Mouse (Mus musculus): ENCODE results near the gene Clip2. TPM values are rescaled to one million over a fixed set of nuclear protein-coding genes. Genes with fewer than 3 reads are reported as not detected.

The Clip2 gene
- polyA plus RNA-seq, 1 experiment from 2014 or later, result 9.8 TPM

- Histone ChIP-seq H3K9me3 (no peaks in the 10 kb centered on the region), H3K9ac (no peak overlapping the region), H3K4me1 (peaks cover 3% of the 10 kb centered on the region), H3K4me3 (replicated peaks) (no peak overlapping the region), H3K4me2 (no peak overlapping the region), H3K36me3 (replicated peaks) (no peaks in the 10 kb centered on the region), H3K27me3 (peaks cover 9% of the 10 kb centered on the region), H3K27ac (no peak overlapping the region)
- WGBS, result 91% methylated on average over 7 of the region's 7 CpGs
- ATAC-seq (ENCODE audit: low FRiP score), result no peak
Measured at GRCm38 (mm10) chr5:134577534-134577933, 25.3 kb upstream of the Clip2 start.

GRCm38 (mm10) chr5:134576517-134577220 lies 24.4 kb upstream of the Clip2 start:
- H3K9ac ChIP-seq, result no peak overlapping the region
- H3K4me1 ChIP-seq, result peaks cover 10% of the 10 kb centered on the region
- H3K27me3 ChIP-seq, result peaks cover 10% of the 10 kb centered on the region
- no peak overlapping the region for H3K4me3 ChIP-seq (replicated peaks)
- H3K9me3 ChIP-seq, result no peaks in the 10 kb centered on the region
- H3K27ac ChIP-seq, result no peak overlapping the region
- ATAC-seq (ENCODE audit: low FRiP score), result no peak
- WGBS, result 77% methylated on average over 14 of the region's 14 CpGs
- no peaks in the 10 kb centered on the region for H3K36me3 ChIP-seq (replicated peaks)
- no peak overlapping the region for H3K4me2 ChIP-seq

GRCm38 (mm10) chr5:134575833-134576232 lies 23.6 kb upstream of the Clip2 start:
- WGBS, result 92% methylated on average over 5 of the region's 5 CpGs
- Histone ChIP-seq H3K4me2 (no peak overlapping the region), H3K36me3 (replicated peaks) (no peaks in the 10 kb centered on the region), H3K27me3 (peaks cover 10% of the 10 kb centered on the region), H3K9ac (no peak overlapping the region), H3K9me3 (no peaks in the 10 kb centered on the region), H3K4me1 (peaks cover 10% of the 10 kb centered on the region), H3K4me3 (replicated peaks) (no peak overlapping the region), H3K27ac (no peak overlapping the region)
- no peak for ATAC-seq (ENCODE audit: low FRiP score)

GRCm38 (mm10) chr5:134572508-134573214 lies 20.4 kb upstream of the Clip2 start:
- no peak overlapping the region for H3K27ac ChIP-seq
- H3K4me2 ChIP-seq, result peak overlapping the region; percentile 70
- H3K27me3 ChIP-seq, result peaks cover 10% of the 10 kb centered on the region
- H3K4me3 ChIP-seq (replicated peaks), result peak overlapping the region; percentile 44
- WGBS, result 53% methylated on average over 10 of the region's 10 CpGs
- peak overlapping the region; percentile 61; the same call in 1 of the 2 replicates for H3K9ac ChIP-seq
- H3K9me3 ChIP-seq, result no peaks in the 10 kb centered on the region
- no peak for ATAC-seq (ENCODE audit: low FRiP score)
- H3K4me1 ChIP-seq, result peaks cover 10% of the 10 kb centered on the region
- H3K36me3 ChIP-seq (replicated peaks), result no peaks in the 10 kb centered on the region

GRCm38 (mm10) chr5:134571730-134572507 lies 19.7 kb upstream of the Clip2 start:
- peak overlapping the region; percentile 44 for H3K4me3 ChIP-seq (replicated peaks)
- H3K27ac ChIP-seq, result peak overlapping the region; percentile 73
- no peaks in the 10 kb centered on the region for H3K9me3 ChIP-seq
- peaks cover 10% of the 10 kb centered on the region for H3K27me3 ChIP-seq
- WGBS, result 1% methylated on average over 23 of the region's 23 CpGs
- peak overlapping the region; percentile 61 for H3K9ac ChIP-seq
- peak overlapping the region; percentile 70 for H3K4me2 ChIP-seq
- ATAC-seq (ENCODE audit: low FRiP score), result peak; percentile 68
- H3K36me3 ChIP-seq (replicated peaks), result no peaks in the 10 kb centered on the region
- H3K4me1 ChIP-seq, result peaks cover 10% of the 10 kb centered on the region

GRCm38 (mm10) chr5:134568964-134569491 lies 16.8 kb upstream of the Clip2 start:
- no peaks in the 10 kb centered on the region for H3K36me3 ChIP-seq (replicated peaks)
- no peak overlapping the region for H3K4me2 ChIP-seq
- ATAC-seq (ENCODE audit: low FRiP score), result no peak
- H3K9ac ChIP-seq, result no peak overlapping the region
- no peak overlapping the region for H3K4me3 ChIP-seq (replicated peaks)
- peaks cover 10% of the 10 kb centered on the region for H3K4me1 ChIP-seq
- no peaks in the 10 kb centered on the region for H3K9me3 ChIP-seq
- peaks cover 10% of the 10 kb centered on the region for H3K27me3 ChIP-seq
- H3K27ac ChIP-seq, result no peak overlapping the region
- WGBS, result 78% methylated on average over 8 of the region's 8 CpGs

GRCm38 (mm10) chr5:134568030-134568429 lies 15.8 kb upstream of the Clip2 start:
- Histone ChIP-seq H3K9me3 (no peaks in the 10 kb centered on the region), H3K9ac (no peak overlapping the region), H3K4me2 (no peak overlapping the region), H3K36me3 (replicated peaks) (no peaks in the 10 kb centered on the region), H3K4me3 (replicated peaks) (no peak overlapping the region), H3K4me1 (peaks cover 10% of the 10 kb centered on the region), H3K27me3 (peaks cover 7% of the 10 kb centered on the region), H3K27ac (no peak overlapping the region)
- WGBS, result 66% methylated on average over 3 of the region's 3 CpGs
- no peak for ATAC-seq (ENCODE audit: low FRiP score)

GRCm38 (mm10) chr5:134567445-134567844 lies 15.2 kb upstream of the Clip2 start:
- Histone ChIP-seq H3K36me3 (replicated peaks) (no peaks in the 10 kb centered on the region), H3K4me3 (replicated peaks) (no peak overlapping the region), H3K4me2 (no peak overlapping the region), H3K27me3 (0 out of 2 replicates have a peak, but pooled peaks cover under 1% of the 10 kb centered on the region), H3K27ac (no peak overlapping the region), H3K4me1 (peaks cover 6% of the 10 kb centered on the region), H3K9ac (no peak overlapping the region), H3K9me3 (no peaks in the 10 kb centered on the region)
- ATAC-seq (ENCODE audit: low FRiP score), result no peak
- WGBS, result 88% methylated on average over 4 of the region's 4 CpGs

GRCm38 (mm10) chr5:134565696-134566095 lies 13.5 kb upstream of the Clip2 start:
- Histone ChIP-seq H3K27me3 (no peaks in the 10 kb centered on the region), H3K4me1 (no peaks in the 10 kb centered on the region), H3K9ac (no peak overlapping the region), H3K27ac (no peak overlapping the region), H3K9me3 (no peaks in the 10 kb centered on the region), H3K36me3 (replicated peaks) (no peaks in the 10 kb centered on the region), H3K4me2 (no peak overlapping the region), H3K4me3 (replicated peaks) (no peak overlapping the region)
- no peak for ATAC-seq (ENCODE audit: low FRiP score)
- 95% methylated on average over 6 of the region's 6 CpGs for WGBS

- WGBS, result 93% methylated on average over 2 of the region's 2 CpGs
- no peak for ATAC-seq (ENCODE audit: low FRiP score)
- no peak overlapping the region for H3K9ac ChIP-seq
- no peak overlapping the region for H3K4me2 ChIP-seq
- H3K4me1 ChIP-seq, result no peaks in the 10 kb centered on the region
- H3K9me3 ChIP-seq, result no peaks in the 10 kb centered on the region
- H3K4me3 ChIP-seq (replicated peaks), result no peak overlapping the region
- no peaks in the 10 kb centered on the region for H3K27me3 ChIP-seq
- no peaks in the 10 kb centered on the region for H3K36me3 ChIP-seq (replicated peaks)
- no peak overlapping the region for H3K27ac ChIP-seq
Measured at GRCm38 (mm10) chr5:134564272-134564671, 12.0 kb upstream of the Clip2 start.

- no peak overlapping the region for H3K27ac ChIP-seq
- peaks cover 6% of the 10 kb centered on the region for H3K4me1 ChIP-seq
- ATAC-seq (ENCODE audit: low FRiP score), result no peak
- no peaks in the 10 kb centered on the region for H3K36me3 ChIP-seq (replicated peaks)
- H3K9me3 ChIP-seq, result no peaks in the 10 kb centered on the region
- H3K4me3 ChIP-seq (replicated peaks), result no peak overlapping the region
- H3K9ac ChIP-seq, result no peak overlapping the region
- no peaks in the 10 kb centered on the region for H3K27me3 ChIP-seq
- no peak overlapping the region for H3K4me2 ChIP-seq
- WGBS, result 83% methylated on average over 16 of the region's 16 CpGs
Measured at GRCm38 (mm10) chr5:134560450-134561171, 8.4 kb upstream of the Clip2 start.

GRCm38 (mm10) chr5:134560071-134560449 lies 7.8 kb upstream of the Clip2 start, which contains the start of gene Syna:
Gene Syna (minus strand): TSS chr5:134560171.
- H3K4me1 ChIP-seq, result peaks cover 12% of the 10 kb centered on the region
- H3K4me2 ChIP-seq, result no peak within 1 kb of the TSS
- H3K9ac ChIP-seq, result no peak within 1 kb of the TSS
- no peaks in the 10 kb centered on the region for H3K9me3 ChIP-seq
- H3K27me3 ChIP-seq, result no peaks in the 10 kb centered on the region
- H3K36me3 ChIP-seq (replicated peaks), result no peaks in the 10 kb centered on the region
- no peak within 1 kb of the TSS for H3K27ac ChIP-seq
- 86% methylated on average over 7 of the region's 7 CpGs for WGBS
- no peak for ATAC-seq (ENCODE audit: low FRiP score)
- no peak within 1 kb of the TSS for H3K4me3 ChIP-seq (replicated peaks)
